Mouse (Mus musculus): ENCODE measurements around the gene Zfp943.
"Not testable (repeated sequence)": the region's sequence is repeated elsewhere in the genome, so short reads cannot be mapped to it uniquely, and the experiment has no call there.

GRCm38 (mm10) chr17:22083224-22083623 lies 120.9 kb downstream of the Zfp943 start:
- TF ChIP-seq CTCF (IDR thresholded peaks at IDR 0.05; ENCODE audit: extremely low read depth, insufficient read depth, low read length): peak; percentile 28; the same call in 1 of the 2 replicates
- not testable (repeated sequence) for TF ChIP-seq POLR2A (IDR thresholded peaks at IDR 0.05; ENCODE audit: extremely low read depth, insufficient read depth, low read length)
